Mouse (Mus musculus): ENCODE measurements around the gene Sds.

GRCm38 (mm10) chr5:120432486-120433015, 43.8 kb upstream of the Sds start:
- TF ChIP-seq CTCF (conservative IDR thresholded peaks at IDR 0.05; ENCODE audit: low read length) = no peak
- TF ChIP-seq POU5F1 (IDR thresholded peaks at IDR 0.05; ENCODE audit: borderline replicate concordance, low read length) = no peak
- no peak for TF ChIP-seq NANOG (IDR thresholded peaks at IDR 0.05; ENCODE audit: borderline replicate concordance, low read length)

All from E14TG2a.4 (cell line).